Mouse (Mus musculus) hindbrain, embryonic 13.5 days (tissue): ENCODE data around the gene Cmpk1. TPM values are rescaled to one million over a fixed set of nuclear protein-coding genes. Genes with fewer than 3 reads are reported as not detected.

ENCODE experiments used
- ATAC-seq: fragments of 200-750 bp; cut with Nextera tagmentation; 2 replicates; pipeline ENCODE4 v1.8.0; 2017; ENCODE audit warnings: moderate TSS enrichment; ENCODE audit not compliant: low FRiP score
- H3K27ac ChIP-seq: fragments of 300-500 bp; sonication (generic); 2 replicates; pipeline ENCODE4 v1.5.1; 2015; ENCODE audit warnings: inconsistent platforms, mild to moderate bottlenecking, moderate library complexity
- H3K27me3 ChIP-seq: fragments of 300-500 bp; sonication (generic); 2 replicates; pipeline ENCODE4 v1.6.1; 2015; ENCODE audit warnings: mild to moderate bottlenecking, inconsistent platforms
- H3K36me3 ChIP-seq: fragments of 300-500 bp; sonication (generic); 2 replicates; pipeline ENCODE4 v1.6.1; 2015; ENCODE audit warnings: mild to moderate bottlenecking, inconsistent platforms
- H3K4me1 ChIP-seq: fragments of 300-500 bp; sonication (generic); replicated peaks from 2 replicates; pipeline ENCODE4 v1.6.1; 2015; ENCODE audit warnings: inconsistent platforms
- H3K4me2 ChIP-seq: fragments of 300-500 bp; sonication (generic); 2 replicates; pipeline ENCODE4 v1.6.1; 2015; ENCODE audit warnings: inconsistent platforms, mild to moderate bottlenecking, moderate library complexity
- H3K4me3 ChIP-seq: fragments of 300-500 bp; sonication (generic); 2 replicates; pipeline ENCODE4 v1.5.1; 2015; ENCODE audit warnings: mild to moderate bottlenecking, inconsistent platforms
- H3K9ac ChIP-seq: fragments of 300-500 bp; sonication (generic); 2 replicates; pipeline ENCODE4 v1.6.1; 2015; ENCODE audit warnings: mild to moderate bottlenecking, inconsistent platforms
- H3K9me3 ChIP-seq: fragments of 300-500 bp; sonication (generic); 2 replicates; pipeline ENCODE4 v1.6.1; 2016; ENCODE audit warnings: inconsistent platforms
- WGBS: fragments of 180-500 bp; shearing (Covaris S2); methylation state at CpG from one replicate; pipeline ENCODE4 v1.1.7; 2015; 5-methylcytosine and 5-hydroxymethylcytosine counted together
- polyA plus RNA-seq: library from polyadenylated mRNA; unstranded; fragments of >200 nt; fragmentation: Nextera tagmentation; extraction: Ambion mirVana; gene quantifications from 2 replicates; pipeline ENCODE4 v1.2.1, GENCODE M21; 2015

Gene Cmpk1
- polyA plus RNA-seq, 1 experiment from 2014 or later, result 191 TPM

DNA sequence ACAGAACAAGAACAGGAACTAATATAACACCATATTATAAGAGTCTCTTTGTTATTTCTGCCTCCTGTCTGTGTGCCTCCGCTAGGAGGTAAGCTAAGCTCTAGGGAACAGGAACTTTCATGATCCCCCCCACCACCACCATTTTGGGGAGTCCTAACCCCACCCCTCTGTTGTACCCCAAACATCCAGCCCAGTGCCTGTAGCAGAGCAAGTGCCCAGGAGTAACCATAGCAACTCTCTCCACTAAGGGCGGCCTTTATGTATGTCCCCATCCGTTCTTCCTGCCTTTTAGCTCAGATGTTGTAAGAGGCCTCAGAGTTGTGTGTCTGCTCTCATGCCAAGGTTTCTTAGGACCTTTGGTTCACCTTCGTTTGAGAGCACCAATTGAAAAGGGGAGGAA lies 44.9 kb downstream of the Cmpk1 start:
- Histone ChIP-seq H3K27ac (no peak overlapping the region), H3K9me3 (no peaks in the 10 kb centered on the region), H3K27me3 (peaks cover 23% of the 10 kb centered on the region), H3K4me3 (no peak overlapping the region), H3K36me3 (no peaks in the 10 kb centered on the region), H3K4me2 (no peak overlapping the region), H3K4me1 (peaks cover 11% of the 10 kb centered on the region), H3K9ac (no peak overlapping the region)
- WGBS, result 47% methylated on average over 4 of the region's 4 CpGs
- ATAC-seq, result no peak

DNA sequence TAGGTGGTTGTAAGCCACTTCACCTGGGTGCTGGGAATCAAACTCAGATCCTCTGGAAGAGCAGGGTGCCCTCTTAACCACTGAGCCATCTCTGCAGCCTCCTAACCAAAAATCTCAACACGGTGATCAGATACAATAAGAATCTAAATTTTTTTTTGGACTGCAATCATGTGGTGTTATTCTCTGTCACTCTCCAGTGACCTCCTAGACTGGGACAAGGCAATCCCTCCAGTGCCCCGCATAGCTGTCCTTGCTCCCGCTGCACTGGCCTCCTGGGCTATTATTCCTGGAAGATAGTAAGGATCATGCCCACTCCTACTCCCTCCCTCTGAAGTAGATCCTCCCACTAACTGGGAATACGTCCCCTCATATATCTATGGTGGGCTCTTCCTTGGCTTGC lies 45.7 kb downstream of the Cmpk1 start:
- no peaks in the 10 kb centered on the region for H3K9me3 ChIP-seq
- ATAC-seq, result no peak
- H3K4me3 ChIP-seq, result no peak overlapping the region
- no peak overlapping the region for H3K27ac ChIP-seq
- no peaks in the 10 kb centered on the region for H3K36me3 ChIP-seq
- H3K27me3 ChIP-seq, result peaks cover 15% of the 10 kb centered on the region
- H3K9ac ChIP-seq, result no peak overlapping the region
- no peak overlapping the region for H3K4me2 ChIP-seq
- 83% methylated on average over 4 of the region's 4 CpGs for WGBS
- peaks cover 11% of the 10 kb centered on the region for H3K4me1 ChIP-seq

DNA sequence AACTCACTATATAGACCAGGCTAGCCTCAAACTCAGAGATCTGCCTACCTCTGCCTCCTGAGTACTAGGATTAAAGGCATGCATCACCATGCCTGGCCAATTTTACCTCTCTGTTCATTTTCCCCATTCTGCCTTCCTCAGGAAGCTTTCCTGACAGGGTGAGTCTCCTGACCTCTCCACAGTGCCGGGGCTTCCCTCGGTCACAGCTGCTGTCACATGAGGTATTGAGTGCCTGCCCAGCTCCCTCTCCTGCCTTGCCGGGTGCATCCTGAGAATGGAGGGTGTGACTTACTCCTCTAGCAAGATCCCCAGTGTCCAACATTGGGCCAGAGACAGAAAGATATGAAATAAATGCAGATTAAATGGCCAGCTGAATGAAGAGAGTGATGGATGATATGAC lies 48.8 kb downstream of the Cmpk1 start:
- H3K27ac ChIP-seq, result no peak overlapping the region
- H3K4me1 ChIP-seq, result peaks cover 11% of the 10 kb centered on the region
- H3K4me2 ChIP-seq, result no peak overlapping the region
- no peak for ATAC-seq
- no peaks in the 10 kb centered on the region for H3K9me3 ChIP-seq
- no peak overlapping the region for H3K4me3 ChIP-seq
- WGBS, result 53% methylated on average over 3 of the region's 3 CpGs
- peaks cover 19% of the 10 kb centered on the region for H3K27me3 ChIP-seq
- H3K36me3 ChIP-seq, result no peaks in the 10 kb centered on the region
- no peak overlapping the region for H3K9ac ChIP-seq

DNA sequence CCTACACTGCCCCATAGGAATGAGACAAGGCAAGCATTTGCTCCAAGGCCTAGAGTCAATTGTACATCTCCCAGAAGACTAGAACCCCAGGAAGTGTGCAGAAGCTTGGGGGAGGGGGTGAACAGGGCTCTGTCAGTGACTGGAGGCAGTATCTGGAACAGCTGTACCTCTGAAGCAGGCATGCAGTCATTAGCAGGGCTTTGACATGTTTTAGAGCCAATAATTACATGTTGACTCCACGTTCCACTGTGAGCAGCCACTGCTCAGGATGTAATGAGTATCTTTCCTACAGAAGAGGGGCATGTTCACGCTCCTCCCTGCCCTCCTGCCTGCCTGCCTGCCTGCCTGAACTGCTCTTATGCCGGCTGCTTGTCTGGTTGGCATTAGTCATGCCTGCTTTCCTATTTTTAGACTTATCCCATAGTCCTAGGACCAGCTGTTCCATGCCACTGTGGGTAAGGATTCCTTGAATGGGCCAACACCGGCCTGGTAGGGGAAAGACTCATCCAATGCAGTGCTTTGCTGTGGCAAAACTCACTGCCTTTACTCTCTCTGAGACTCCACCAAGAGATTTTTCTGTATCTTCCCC lies 49.5 kb downstream of the Cmpk1 start:
- 64% methylated on average over 4 of the region's 4 CpGs for WGBS

DNA sequence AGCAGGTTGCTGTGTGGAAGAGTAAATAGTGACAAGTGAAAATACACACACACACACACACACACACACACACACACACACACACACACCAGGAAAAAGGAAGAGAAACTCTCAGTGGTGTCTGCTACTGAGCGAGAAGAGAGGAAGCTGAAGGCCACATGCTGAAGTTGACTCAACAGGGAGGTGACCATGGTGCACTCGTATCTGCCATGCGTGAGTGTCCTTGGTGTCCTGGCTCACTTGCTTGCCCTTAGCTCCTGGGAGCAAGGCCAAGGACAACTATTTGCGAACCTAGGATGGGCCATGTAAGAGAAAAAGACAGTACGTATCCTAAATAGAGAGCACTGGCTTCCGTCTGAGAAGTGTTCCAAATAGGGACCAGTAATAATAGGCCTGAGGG lies 52.9 kb downstream of the Cmpk1 start:
- no peak overlapping the region for H3K9ac ChIP-seq
- ATAC-seq, result no peak
- H3K36me3 ChIP-seq, result no peaks in the 10 kb centered on the region
- peaks cover 39% of the 10 kb centered on the region for H3K27me3 ChIP-seq
- H3K4me1 ChIP-seq, result no peaks in the 10 kb centered on the region
- H3K4me3 ChIP-seq, result no peak overlapping the region
- H3K27ac ChIP-seq, result no peak overlapping the region
- no peak overlapping the region for H3K4me2 ChIP-seq
- 92% methylated on average over 6 of the region's 6 CpGs for WGBS
- H3K9me3 ChIP-seq, result no peaks in the 10 kb centered on the region

More for the DNA sequence above, 49.5 kb downstream of the Cmpk1 start:
- Histone ChIP-seq H3K9ac (no peak overlapping the region), H3K9me3 (no peaks in the 10 kb centered on the region), H3K27ac (no peak overlapping the region), H3K36me3 (no peaks in the 10 kb centered on the region), H3K4me3 (no peak overlapping the region), H3K27me3 (peaks cover 22% of the 10 kb centered on the region), H3K4me2 (no peak overlapping the region), H3K4me1 (peaks cover 8% of the 10 kb centered on the region)
- no peak for ATAC-seq

DNA sequence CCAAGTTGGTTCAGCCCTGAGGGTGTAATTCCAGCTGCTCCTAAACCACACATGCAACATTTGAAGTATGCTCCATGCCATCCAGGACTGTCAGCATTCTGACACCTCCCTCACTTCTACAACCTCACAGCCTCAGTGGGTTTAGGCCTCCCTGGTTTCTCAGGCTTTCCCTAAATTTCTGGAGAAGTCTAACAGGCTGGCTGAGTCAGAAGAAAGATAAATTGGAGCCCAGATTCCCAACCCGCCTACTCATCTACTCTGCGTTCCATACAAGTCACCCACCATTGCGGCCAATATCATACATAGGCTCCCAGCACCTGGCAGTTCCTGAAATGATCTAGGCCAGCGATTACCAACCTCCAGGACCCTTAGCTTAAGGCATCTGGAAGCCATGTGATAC lies 54.3 kb downstream of the Cmpk1 start:
- Histone ChIP-seq H3K27me3 (peaks cover 53% of the 10 kb centered on the region), H3K27ac (no peak overlapping the region), H3K36me3 (no peaks in the 10 kb centered on the region), H3K4me1 (no peaks in the 10 kb centered on the region), H3K9ac (no peak overlapping the region), H3K4me2 (no peak overlapping the region), H3K4me3 (no peak overlapping the region), H3K9me3 (no peaks in the 10 kb centered on the region)
- 88% methylated on average over 4 of the region's 4 CpGs for WGBS
- no peak for ATAC-seq

DNA sequence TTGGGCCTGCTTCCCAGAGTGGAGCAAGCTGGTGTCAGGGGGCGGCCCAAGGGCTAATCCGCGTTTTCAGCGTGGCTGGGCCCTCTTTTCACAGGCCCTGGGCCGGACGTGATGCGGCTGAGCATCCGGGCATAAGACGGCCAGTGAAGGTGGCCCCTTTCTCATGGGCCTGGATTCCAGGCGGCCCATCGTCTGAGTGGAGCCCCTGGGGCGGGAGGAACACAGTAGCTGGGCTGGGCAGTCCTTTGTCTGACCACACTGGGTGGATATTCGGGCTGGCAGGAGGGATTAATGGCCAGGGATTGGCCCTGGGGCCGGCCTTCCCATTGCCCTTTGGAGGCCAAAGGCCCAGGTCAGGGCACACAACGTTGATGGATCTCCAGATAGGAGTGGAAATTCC lies 57.9 kb downstream of the Cmpk1 start:
- 22% methylated on average over 14 of the region's 15 CpGs for WGBS
- no peaks in the 10 kb centered on the region for H3K36me3 ChIP-seq
- no peaks in the 10 kb centered on the region for H3K9me3 ChIP-seq
- H3K4me1 ChIP-seq, result peaks cover 12% of the 10 kb centered on the region
- H3K9ac ChIP-seq, result no peak overlapping the region
- H3K27ac ChIP-seq, result no peak overlapping the region
- no peak overlapping the region for H3K4me3 ChIP-seq
- H3K27me3 ChIP-seq, result peaks cover 84% of the 10 kb centered on the region
- no peak for ATAC-seq
- H3K4me2 ChIP-seq, result no peak overlapping the region

DNA sequence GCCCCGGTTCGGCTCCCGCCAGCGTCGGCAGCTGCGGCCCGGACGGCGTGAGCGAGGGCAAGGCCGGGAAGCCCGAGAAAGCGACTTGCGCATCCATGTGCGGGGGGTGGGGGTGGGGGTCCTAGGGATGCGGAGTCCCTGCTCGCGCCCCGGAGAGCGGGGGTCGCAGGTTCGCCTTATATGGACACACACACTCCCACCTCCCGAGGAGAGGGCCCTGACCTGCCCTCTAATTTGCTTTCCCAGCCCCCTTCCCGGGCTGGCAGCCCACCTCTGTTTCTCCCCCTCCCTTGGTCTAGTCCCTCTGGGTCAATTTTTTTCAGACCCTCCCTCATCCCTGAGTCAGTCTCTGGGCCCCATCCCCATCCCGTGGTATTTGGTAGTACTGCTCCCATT lies 61.1 kb downstream of the Cmpk1 start, which contains the start of gene Foxe3:
Gene Foxe3, minus strand, starts transcription at position 97 of the 396 bp plus-strand sequence.
- Histone ChIP-seq H3K4me2 (peak within 1 kb of the TSS; percentile 59), H3K36me3 (no peaks in the 10 kb centered on the region), H3K9ac (0 out of 2 replicates have a peak within 1 kb of the TSS, but pooled peaks have one; percentile 43), H3K27ac (no peak within 1 kb of the TSS), H3K27me3 (peaks cover 92% of the 10 kb centered on the region), H3K9me3 (no peaks in the 10 kb centered on the region), H3K4me1 (peaks cover 12% of the 10 kb centered on the region), H3K4me3 (peak within 1 kb of the TSS; percentile 39)
- under 1% methylated on average over 23 of the region's 25 CpGs for WGBS
- no peak for ATAC-seq

DNA sequence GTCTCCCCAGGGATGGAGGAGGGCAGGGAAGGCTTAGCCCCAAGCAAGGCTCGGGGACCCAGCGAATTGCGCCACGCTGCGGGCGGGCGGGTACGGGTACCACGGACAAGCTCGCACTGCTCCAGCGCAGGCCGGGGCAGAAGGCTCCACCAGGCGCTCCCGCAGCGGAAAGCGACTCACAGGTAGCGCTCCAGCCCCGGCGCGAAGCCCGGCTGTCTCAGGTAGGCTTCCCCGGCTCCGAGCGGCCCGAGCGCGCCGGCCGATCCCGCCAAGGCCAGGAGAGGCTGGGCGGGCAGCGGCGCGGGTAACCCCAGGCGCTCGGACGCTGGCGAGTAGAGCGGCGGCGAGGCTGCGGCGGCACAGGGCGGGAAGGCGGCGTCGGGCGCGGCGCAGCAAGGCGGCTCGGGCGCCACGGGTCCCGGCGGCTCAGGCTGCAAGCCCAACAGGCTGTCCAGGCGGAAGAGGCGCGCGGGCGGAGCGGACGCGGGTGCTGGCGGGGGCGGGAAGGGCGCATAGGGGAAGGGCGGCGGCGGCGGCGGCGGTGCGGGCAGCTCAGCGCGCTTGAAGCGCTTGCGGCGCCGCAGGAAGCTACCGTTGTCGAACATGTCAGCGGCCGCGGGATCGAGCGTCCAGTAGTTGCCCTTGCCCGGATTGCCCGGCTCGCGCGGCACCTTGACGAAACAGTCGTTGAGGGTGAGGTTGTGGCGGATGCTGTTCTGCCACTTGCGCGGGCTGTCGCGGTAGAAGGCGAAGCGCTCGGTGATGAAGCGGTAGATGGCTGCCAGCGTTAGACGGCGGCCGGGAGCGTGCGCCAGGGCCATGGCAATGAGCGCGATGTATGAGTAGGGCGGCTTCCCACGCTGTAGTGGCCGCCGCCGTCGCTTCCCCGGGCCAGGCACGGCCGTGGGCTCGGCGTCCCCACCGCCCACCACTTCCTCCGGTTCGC lies 61.8 kb downstream of the Cmpk1 start:
- H3K4me3 ChIP-seq, result peak overlapping the region; percentile 39
- H3K27me3 ChIP-seq, result peaks cover 92% of the 10 kb centered on the region
- no peak overlapping the region for H3K27ac ChIP-seq
- H3K36me3 ChIP-seq, result no peaks in the 10 kb centered on the region
- H3K4me1 ChIP-seq, result peaks cover 12% of the 10 kb centered on the region
- 0 out of 2 replicates have a peak overlapping the region, but pooled peaks have one; percentile 43 for H3K9ac ChIP-seq
- under 1% methylated on average over 119 of the region's 125 CpGs for WGBS
- ATAC-seq, result peak; percentile 50
- peak overlapping the region; percentile 59 for H3K4me2 ChIP-seq
- no peaks in the 10 kb centered on the region for H3K9me3 ChIP-seq

DNA sequence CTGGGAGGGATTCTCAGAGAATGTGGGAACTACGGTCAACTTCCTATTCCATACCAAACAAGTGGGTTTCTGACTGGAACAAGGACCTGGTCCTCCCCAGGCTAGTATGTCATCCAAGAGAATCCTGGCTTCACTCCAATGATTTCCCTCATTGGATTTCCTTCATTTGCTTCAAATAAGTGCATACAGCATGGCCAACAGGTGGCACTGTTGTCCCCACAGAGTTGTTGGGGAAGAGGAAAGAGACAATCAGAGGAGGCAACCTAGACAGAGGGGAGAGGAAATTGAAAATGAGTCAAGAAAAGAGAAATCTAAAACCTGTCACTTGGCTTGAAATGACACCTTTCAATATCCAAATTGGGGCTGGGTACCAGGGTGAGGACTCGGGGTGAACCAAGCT lies 70.0 kb downstream of the Cmpk1 start:
- WGBS, result 58% methylated on average over 2 of the region's 2 CpGs
- peaks cover 92% of the 10 kb centered on the region for H3K27me3 ChIP-seq

DNA sequence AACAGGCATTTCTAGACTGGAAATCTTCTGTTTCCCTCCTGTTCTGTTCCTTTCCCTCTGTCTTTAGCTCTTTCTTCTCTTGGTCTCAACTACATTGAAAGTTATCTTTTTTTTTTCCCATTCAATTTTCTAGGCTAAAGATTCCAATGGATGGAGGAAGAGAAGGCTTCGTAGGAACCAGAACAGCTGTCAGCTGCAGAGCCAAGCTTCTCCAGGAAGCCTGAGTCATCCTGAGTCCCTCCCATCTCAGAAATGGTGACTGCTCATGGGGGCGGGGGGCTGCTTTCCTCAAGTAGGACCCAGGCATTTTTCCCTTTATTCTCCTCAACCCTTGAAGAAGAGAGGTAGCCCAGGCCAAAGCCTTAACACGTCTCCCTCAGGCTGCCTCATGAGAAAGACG lies 71.0 kb downstream of the Cmpk1 start:
- Histone ChIP-seq H3K4me3 (no peak overlapping the region), H3K4me1 (peaks cover 3% of the 10 kb centered on the region; the same call in 1 of the 2 replicates), H3K36me3 (no peaks in the 10 kb centered on the region), H3K9me3 (no peaks in the 10 kb centered on the region), H3K9ac (no peak overlapping the region), H3K4me2 (no peak overlapping the region), H3K27ac (no peak overlapping the region), H3K27me3 (peaks cover 92% of the 10 kb centered on the region)
- no peak for ATAC-seq
- 40% methylated on average over 4 of the region's 4 CpGs for WGBS

More for the DNA sequence above, 70.0 kb downstream of the Cmpk1 start:
- H3K36me3 ChIP-seq, result no peaks in the 10 kb centered on the region
- H3K4me1 ChIP-seq, result peaks cover 3% of the 10 kb centered on the region; the same call in 1 of the 2 replicates
- H3K27ac ChIP-seq, result no peak overlapping the region
- no peak for ATAC-seq
- no peak overlapping the region for H3K4me2 ChIP-seq
- no peak overlapping the region for H3K9ac ChIP-seq
- H3K4me3 ChIP-seq, result no peak overlapping the region
- H3K9me3 ChIP-seq, result no peaks in the 10 kb centered on the region

DNA sequence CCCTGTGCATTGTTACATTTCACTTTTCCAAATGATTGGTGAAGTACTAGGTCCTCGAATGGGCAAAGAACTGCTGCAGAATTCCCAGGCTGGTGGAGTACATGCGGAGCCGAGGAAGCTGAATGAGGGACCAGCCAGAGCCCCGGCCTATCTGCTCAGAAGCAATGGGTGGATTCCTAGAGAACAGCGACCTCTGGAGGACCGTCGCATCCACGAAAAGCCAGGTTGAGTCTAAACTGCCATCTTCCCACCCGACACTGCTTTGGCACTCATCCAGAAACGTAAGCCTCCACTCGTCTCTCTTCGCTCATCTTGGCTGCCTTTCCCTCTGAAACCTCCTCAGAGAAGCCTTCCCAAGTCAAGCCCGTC lies 73.5 kb downstream of the Cmpk1 start:
- Histone ChIP-seq H3K4me2 (no peak overlapping the region), H3K27me3 (peaks cover 97% of the 10 kb centered on the region), H3K4me3 (no peak overlapping the region), H3K9me3 (no peaks in the 10 kb centered on the region), H3K27ac (no peak overlapping the region), H3K36me3 (no peaks in the 10 kb centered on the region), H3K4me1 (peaks cover 11% of the 10 kb centered on the region), H3K9ac (no peak overlapping the region)
- ATAC-seq, result no peak
- 2% methylated on average over 13 of the region's 13 CpGs for WGBS
